Mouse (Mus musculus): ENCODE data around the gene Cd59a.

GRCm38 (mm10) chr2:104150608-104151397, 55.2 kb downstream of the Cd59a start:
- TF ChIP-seq ZNF384 (IDR thresholded peaks at IDR 0.05; ENCODE audit: low read depth, low read length) (no peak), HCFC1 (IDR thresholded peaks at IDR 0.05; ENCODE audit: borderline replicate concordance, insufficient read depth, low read length) (no peak), MAFK (IDR thresholded peaks at IDR 0.05; ENCODE audit: insufficient read depth, low read depth, low read length) (no peak)
